Mouse (Mus musculus) layer of hippocampus, postnatal 36 days (tissue): ENCODE data around the gene Mboat2. TPM values are rescaled to one million over a fixed set of nuclear protein-coding genes. Genes with fewer than 3 reads are reported as not detected.

Experiments
- DNase-seq, 2 experiments: peaks; one replicate each; pipeline ENCODE4 v3.0.0; 2022
- total RNA-seq, 2 experiments: library from RNA; stranded (reverse); gene quantifications; 2 replicates each; pipeline ENCODE4 v1.2.3; 2021

Mboat2 gene
- total RNA-seq, 2 experiments from 2014 or later = 84.1 to 84.8 TPM

GRCm38 (mm10) chr12:25012555-25013540 lies 182.2 kb downstream of the Mboat2 start:
- DNase-seq = no peak

Other genes with a start within 250 kb of the Mboat2 start
- gene Klf11, start 179.6 kb upstream of the Mboat2 start, total RNA-seq = 1 to 10 TPM; 3.4 to 3.9 TPM
- gene Cys1, start 149.1 kb upstream of the Mboat2 start, total RNA-seq = 10 to 100 TPM; 30.9 to 39.8 TPM
- 1 to 10 TPM; 2.5 to 3.1 TPM for gene Rrm2, start 122.6 kb upstream of the Mboat2 start, total RNA-seq
- gene Kidins220, start 144.0 kb downstream of the Mboat2 start, total RNA-seq = 100 to 1,000 TPM; 364 to 366 TPM